Mouse (Mus musculus) midbrain, embryonic 11.5 days (tissue): Measurements from ENCODE around the gene Npr1. TPM values are rescaled to one million over a fixed set of nuclear protein-coding genes. Genes with fewer than 3 reads are reported as not detected.

Experiments used
- ATAC-seq: fragments of 200-750 bp; cut with Nextera tagmentation; 2 replicates; pipeline ENCODE4 v1.8.0; 2017; ENCODE audit warnings: moderate TSS enrichment, moderate library complexity; ENCODE audit not compliant: low FRiP score
- DNase-seq: peaks from one replicate; pipeline ENCODE4 v3.0.0; 2015; ENCODE audit warnings: low spot score; ENCODE audit errors: missing footprints
- H3K27ac ChIP-seq: fragments of 300-500 bp; sonication (generic); 2 replicates; pipeline ENCODE4 v1.5.1; 2014; ENCODE audit warnings: low read depth, low read length
- H3K27me3 ChIP-seq: fragments of 300-500 bp; sonication (generic); 2 replicates; pipeline ENCODE4 v1.6.1; 2014; ENCODE audit warnings: mild to moderate bottlenecking, low read length, moderate library complexity, mixed read lengths; ENCODE audit not compliant: control insufficient read depth, insufficient read depth
- H3K36me3 ChIP-seq: fragments of 300-500 bp; sonication (generic); 2 replicates; pipeline ENCODE4 v1.6.1; 2014; ENCODE audit warnings: mild to moderate bottlenecking, low read length, moderate library complexity, mixed read lengths; ENCODE audit not compliant: control insufficient read depth, insufficient read depth
- H3K4me1 ChIP-seq: fragments of 300-500 bp; sonication (generic); 2 replicates; pipeline ENCODE4 v1.6.1; 2014; ENCODE audit warnings: low read length; ENCODE audit not compliant: control insufficient read depth, insufficient read depth
- H3K4me2 ChIP-seq: fragments of 300-500 bp; sonication (generic); 2 replicates; pipeline ENCODE4 v1.6.1; 2014; ENCODE audit warnings: mild to moderate bottlenecking, moderate library complexity
- H3K4me3 ChIP-seq: fragments of 300-500 bp; sonication (generic); 2 replicates; pipeline ENCODE4 v1.5.1; 2014; ENCODE audit warnings: low read depth, low read length
- H3K9ac ChIP-seq: fragments of 300-500 bp; sonication (generic); 2 replicates; pipeline ENCODE4 v1.6.1; 2014; ENCODE audit warnings: low read length
- H3K9me3 ChIP-seq: fragments of 300-500 bp; sonication (generic); 2 replicates; pipeline ENCODE4 v1.6.1; 2016; ENCODE audit warnings: low read length; ENCODE audit not compliant: control insufficient read depth
- WGBS: fragments of 180-500 bp; shearing (Covaris S2); extraction: QIAGEN DNeasy Blood & Tissue Kit; methylation state at CpG from one replicate; pipeline ENCODE4 v1.1.7; 2014; 5-methylcytosine and 5-hydroxymethylcytosine counted together
- polyA plus RNA-seq: library from polyadenylated mRNA; unstranded; fragments of >200 nt; fragmentation: Nextera tagmentation; extraction: Ambion mirVana; gene quantifications from 2 replicates; pipeline ENCODE4 v1.2.1, GENCODE M21; 2014

Npr1 gene
- polyA plus RNA-seq = 2.4 and 2.7 TPM in 2 replicates

DNA sequence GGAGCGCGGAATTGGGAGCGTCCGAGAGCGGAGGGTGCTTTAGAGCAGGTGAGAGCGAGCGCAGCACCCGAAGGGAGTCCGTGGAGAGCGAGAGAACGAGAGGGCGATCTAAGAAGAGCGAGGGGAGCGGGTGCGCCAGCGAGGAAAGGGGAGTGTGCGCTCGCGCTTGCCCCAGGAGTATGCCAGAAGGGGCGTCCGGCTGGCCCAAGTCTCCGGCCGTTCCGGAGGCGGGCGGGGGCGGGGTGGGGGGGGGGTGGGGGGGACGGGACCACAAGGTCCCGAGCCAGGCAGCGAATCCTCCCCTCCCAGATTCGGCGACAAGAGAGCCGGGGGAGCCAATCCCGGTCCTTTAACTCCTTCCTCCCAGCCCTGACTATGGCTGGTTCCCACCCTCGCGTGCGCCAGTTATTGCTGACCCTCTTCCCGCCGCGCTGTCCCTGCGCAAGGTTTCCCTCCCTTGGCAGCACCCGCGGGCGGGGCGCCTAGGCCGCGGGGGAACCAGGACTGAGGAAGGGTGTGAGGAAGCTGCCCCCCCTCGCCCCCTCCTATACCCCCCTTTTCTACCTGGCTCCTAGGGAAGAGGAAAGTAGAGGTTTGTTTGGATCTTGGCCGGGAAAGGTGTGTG, at the start of gene Npr1:
Npr1 (minus strand) TSS at position 181 of the 625 bp plus-strand sequence.
- Histone ChIP-seq H3K27me3 (peaks cover 39% of the 10 kb centered on the region), H3K4me3 (peak within 1 kb of the TSS; percentile 43), H3K9ac (peak within 1 kb of the TSS; percentile 28; the same call in 1 of the 2 replicates), H3K4me1 (peaks cover 12% of the 10 kb centered on the region; the same call in 1 of the 2 replicates), H3K27ac (no peak within 1 kb of the TSS), H3K36me3 (no peaks in the 10 kb centered on the region), H3K9me3 (no peaks in the 10 kb centered on the region), H3K4me2 (peak within 1 kb of the TSS; percentile 56)
- ATAC-seq = peak; percentile 71
- WGBS = under 1% methylated on average over 32 of the region's 49 CpGs
- DNase-seq = peak; percentile 95

DNA sequence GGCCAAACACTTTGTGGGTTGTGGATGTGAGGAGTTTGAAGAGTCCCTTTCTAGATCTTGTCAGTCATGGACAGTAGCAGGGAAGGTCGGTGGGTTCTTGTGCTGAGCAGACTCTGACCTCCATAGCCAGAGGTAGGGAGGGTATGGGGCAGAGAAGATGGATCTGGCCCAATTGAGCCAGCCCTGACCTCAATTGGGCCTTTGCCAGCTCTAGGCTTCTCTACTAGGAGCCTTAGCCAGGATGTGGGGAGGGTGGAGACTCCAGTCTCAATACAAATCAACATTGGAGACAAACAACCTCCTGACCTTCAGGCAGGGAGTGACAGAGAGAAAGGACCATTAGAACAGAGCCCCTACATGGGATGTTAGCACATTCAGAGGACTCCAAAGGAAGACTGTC, 49.6 kb upstream of the Npr1 start:
- Histone ChIP-seq H3K9me3 (no peaks in the 10 kb centered on the region), H3K9ac (no peak overlapping the region), H3K27ac (no peak overlapping the region), H3K27me3 (peaks cover 9% of the 10 kb centered on the region), H3K4me2 (peak overlapping the region; percentile 68), H3K4me1 (no peaks in the 10 kb centered on the region; the same call in 1 of the 2 replicates), H3K4me3 (no peak overlapping the region), H3K36me3 (no peaks in the 10 kb centered on the region)
- ATAC-seq = peak; percentile 6; the same call in 1 of the 2 replicates
- WGBS = 55% methylated on average over 1 of the region's 1 CpGs
- DNase-seq = no peak

DNA sequence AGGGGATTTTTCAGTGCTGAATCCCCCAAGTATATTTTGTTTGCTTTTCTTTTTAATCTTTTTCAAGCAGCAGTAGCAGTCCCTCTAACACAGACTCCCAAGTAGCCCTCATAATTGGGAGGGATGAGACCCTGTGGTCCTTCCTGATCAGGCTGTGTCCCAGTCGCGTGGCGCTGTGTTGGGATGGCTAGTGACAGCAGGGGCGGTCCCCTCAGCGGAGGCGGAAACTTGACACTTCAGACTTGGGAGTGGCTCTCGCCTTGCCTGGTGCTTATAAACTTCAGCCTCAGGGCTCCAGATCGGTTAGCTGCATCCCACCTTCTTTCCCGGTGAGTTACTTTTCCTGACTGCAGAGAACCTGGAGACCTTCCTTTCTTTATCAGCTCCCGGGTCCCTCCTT, 49.0 kb upstream of the Npr1 start:
- Histone ChIP-seq H3K9me3 (no peaks in the 10 kb centered on the region), H3K9ac (0 out of 2 replicates have a peak overlapping the region, but pooled peaks have one; percentile 24), H3K4me2 (peak overlapping the region; percentile 68), H3K27me3 (peaks cover 9% of the 10 kb centered on the region), H3K4me1 (no peaks in the 10 kb centered on the region; the same call in 1 of the 2 replicates), H3K27ac (no peak overlapping the region), H3K36me3 (no peaks in the 10 kb centered on the region), H3K4me3 (peak overlapping the region; percentile 23)
- WGBS = under 1% methylated on average over 10 of the region's 10 CpGs
- ATAC-seq (peak; percentile 64), DNase-seq (no peak)

DNA sequence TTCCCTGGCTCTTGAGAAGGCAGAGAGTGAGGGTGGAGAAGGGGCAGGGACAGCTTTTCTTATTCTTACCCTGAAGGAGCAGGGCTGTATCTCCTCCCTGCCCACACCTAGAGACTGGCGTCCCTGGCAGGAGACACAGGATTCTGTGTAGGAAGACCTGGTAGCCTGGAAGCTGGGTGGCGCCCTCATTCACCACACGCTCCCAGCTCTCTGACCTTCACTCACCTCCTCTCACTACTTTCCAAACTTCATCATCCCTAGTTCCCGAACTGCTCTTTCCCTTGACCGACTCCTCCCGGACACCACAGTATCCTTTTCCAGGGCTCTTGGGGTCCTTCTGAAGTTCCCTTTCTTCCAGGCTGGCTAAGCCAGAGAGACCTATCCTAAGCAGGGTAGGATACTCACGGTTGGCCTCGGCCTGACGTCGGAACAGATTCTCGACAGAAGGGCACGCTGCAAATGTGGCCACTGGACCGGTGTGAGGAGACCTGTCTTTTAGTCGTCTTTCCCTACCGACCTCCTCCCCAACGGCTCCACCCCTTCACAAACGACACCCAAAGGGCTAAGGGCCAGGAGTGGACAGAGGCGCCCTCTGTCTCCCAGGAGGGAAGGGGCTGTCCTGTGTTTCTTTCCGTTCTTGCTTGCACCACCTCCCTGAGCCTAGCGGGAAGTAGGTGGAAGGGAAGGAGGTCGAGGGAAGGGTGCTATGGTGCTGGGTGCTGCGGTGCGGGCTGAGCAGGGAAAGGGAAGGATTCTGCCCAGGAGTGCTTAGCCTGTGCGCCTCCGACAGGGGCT, 48.3 kb upstream of the Npr1 start, which contains the start of the genes S100a1 and S100a13:
S100a1 (minus strand) TSS at position 597 of the 795 bp plus-strand sequence.
S100a13 (plus strand) TSS at position 640 of the 795 bp plus-strand sequence.
- Histone ChIP-seq H3K27me3 (peaks cover 9% of the 10 kb centered on the region), H3K9me3 (no peaks in the 10 kb centered on the region), H3K36me3 (no peaks in the 10 kb centered on the region), H3K4me3 (peak within 1 kb of the TSS; percentile 23), H3K27ac (no peak within 1 kb of the TSS), H3K9ac (peak within 1 kb of the TSS; percentile 52; the same call in 1 of the 2 replicates), H3K4me1 (no peaks in the 10 kb centered on the region; the same call in 1 of the 2 replicates), H3K4me2 (peak within 1 kb of the TSS; percentile 68)
- ATAC-seq (peak; percentile 31), DNase-seq (peak; percentile 94)
- 2% methylated on average over 25 of the region's 25 CpGs for WGBS

DNA sequence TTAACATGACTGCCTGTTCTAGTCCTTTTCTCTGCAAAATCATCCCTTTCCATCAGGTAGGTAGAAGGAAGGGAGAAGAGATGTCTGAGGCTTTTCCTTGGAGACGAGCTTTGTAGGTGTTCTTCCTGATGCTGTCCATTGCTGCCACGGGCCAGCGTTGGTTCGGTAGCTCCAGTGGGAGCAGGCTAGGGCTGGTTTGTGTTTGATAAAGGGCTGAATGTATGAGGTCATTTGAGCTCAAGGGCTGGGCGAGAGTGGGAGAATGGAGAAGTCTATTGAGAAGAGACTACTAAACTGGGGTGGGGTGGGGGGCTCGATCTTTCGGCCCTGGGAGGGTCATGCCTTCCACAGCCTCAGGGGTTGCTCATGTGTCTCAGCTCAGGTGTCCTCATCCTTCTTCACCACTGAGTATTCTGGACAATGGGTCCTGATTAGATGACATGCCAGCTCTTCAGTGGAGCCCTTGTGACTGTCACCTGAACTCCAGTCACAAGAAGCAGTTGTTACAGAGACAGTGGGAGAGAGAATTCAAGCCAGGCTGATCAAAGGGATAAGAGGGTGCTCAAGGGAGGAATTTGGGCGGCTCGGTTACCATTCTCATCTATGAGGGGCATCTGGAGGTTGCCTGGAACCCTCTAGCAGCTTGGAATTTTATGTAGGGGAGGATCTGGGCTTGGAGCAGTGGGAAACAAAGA, 47.4 kb upstream of the Npr1 start:
- H3K4me3 ChIP-seq = no peak overlapping the region
- no peak overlapping the region for H3K9ac ChIP-seq
- no peak overlapping the region for H3K4me2 ChIP-seq
- 82% methylated on average over 9 of the region's 9 CpGs for WGBS
- no peaks in the 10 kb centered on the region for H3K36me3 ChIP-seq
- no peak for ATAC-seq
- no peaks in the 10 kb centered on the region for H3K9me3 ChIP-seq
- peaks cover 9% of the 10 kb centered on the region for H3K27me3 ChIP-seq
- DNase-seq = no peak
- peaks cover 3% of the 10 kb centered on the region for H3K4me1 ChIP-seq
- no peak overlapping the region for H3K27ac ChIP-seq

DNA sequence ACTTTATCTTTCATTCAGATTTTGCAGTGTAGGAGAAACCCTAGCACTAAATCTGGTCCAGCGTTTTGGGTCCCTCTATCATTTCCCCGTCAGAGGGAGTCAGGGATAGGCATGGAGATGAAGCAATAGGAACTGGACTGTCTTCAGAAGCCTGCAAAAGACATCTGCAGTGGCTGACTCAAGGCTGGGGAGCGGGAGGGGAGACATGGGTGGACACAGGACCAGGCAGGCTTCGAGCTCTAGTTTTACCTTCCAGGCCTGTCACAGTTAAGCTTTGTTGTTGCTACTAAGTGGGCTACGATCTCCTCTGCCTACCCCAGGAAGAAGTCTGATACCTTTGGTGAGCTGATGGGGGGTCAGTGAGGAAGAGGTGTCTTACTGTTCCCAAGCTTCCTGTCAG, 46.6 kb upstream of the Npr1 start:
- WGBS = 85% methylated on average over 5 of the region's 5 CpGs
- peaks cover 1% of the 10 kb centered on the region; the same call in 1 of the 2 replicates for H3K36me3 ChIP-seq

DNA sequence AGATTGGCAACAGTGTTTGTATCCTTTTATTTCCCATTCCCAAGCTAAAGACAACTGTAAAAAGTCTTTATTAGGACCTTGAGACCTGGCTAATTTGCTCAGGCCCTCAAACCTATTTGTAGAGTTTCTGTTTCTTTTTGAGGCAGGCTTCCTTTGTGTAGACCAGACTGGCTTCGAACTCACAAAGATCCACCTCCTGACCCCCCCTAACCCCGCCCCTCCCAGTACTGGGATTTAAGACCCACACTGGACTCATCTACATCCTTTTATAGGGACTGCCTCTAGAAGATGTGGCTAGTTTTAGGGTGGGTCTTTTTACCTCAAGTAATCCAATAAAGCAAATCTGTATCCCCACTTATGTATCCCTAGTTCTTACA, 44.1 kb upstream of the Npr1 start:
- peak overlapping the region; percentile 96 for H3K4me3 ChIP-seq
- H3K36me3 ChIP-seq = peaks cover 14% of the 10 kb centered on the region
- 9% methylated on average over 2 of the region's 2 CpGs for WGBS
- H3K27me3 ChIP-seq = peaks cover 6% of the 10 kb centered on the region
- DNase-seq (no peak), ATAC-seq (peak; percentile 28)
- peak overlapping the region; percentile 38 for H3K4me2 ChIP-seq
- no peak overlapping the region for H3K9ac ChIP-seq
- no peaks in the 10 kb centered on the region for H3K9me3 ChIP-seq
- peak overlapping the region; percentile 20; the same call in 1 of the 2 replicates for H3K27ac ChIP-seq
- peaks cover 11% of the 10 kb centered on the region for H3K4me1 ChIP-seq

More for the DNA sequence above, 46.6 kb upstream of the Npr1 start:
- no peak overlapping the region for H3K4me3 ChIP-seq
- no peak for ATAC-seq
- no peak overlapping the region for H3K4me2 ChIP-seq
- H3K9ac ChIP-seq = no peak overlapping the region
- no peak overlapping the region for H3K27ac ChIP-seq
- no peaks in the 10 kb centered on the region for H3K9me3 ChIP-seq
- H3K4me1 ChIP-seq = peaks cover 11% of the 10 kb centered on the region
- H3K27me3 ChIP-seq = peaks cover 9% of the 10 kb centered on the region
- no peak for DNase-seq

DNA sequence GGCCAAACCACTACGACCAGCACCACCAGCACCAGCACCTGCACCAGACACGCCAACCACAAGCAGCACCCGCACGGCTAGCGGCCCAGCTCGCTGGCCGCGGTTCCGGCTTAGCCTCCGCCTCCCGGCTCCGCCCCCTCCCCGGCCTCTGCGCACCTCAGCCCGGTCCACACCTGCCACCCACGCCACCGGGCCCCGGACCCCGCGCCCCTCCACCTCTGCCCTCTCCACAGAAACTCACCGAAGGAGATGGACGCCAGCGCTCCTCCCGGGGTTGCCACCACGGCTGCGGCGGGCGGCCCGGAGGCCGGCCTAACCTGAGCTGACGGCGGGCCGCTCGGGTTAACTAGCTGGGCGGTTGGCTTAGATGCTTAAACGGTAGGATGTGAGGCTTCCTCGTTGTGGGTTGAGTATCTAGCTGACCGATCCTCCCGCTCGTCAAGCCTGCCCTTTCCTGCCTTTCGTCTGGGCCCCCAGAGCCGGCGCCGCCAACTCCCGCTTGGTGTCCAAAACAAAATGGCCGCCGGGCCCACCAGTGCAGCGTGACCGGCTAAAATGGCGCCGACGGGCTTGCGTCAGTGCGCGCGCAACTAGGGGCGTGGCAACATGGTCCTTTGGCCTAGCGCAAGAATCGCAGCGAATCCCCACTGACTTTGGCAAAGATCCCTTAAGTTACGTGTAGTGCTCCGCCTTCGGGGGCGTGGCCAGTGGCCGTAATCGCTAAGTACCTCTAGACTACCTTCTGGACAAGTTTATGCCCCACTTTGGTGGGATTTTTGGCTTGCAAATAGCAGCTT, 43.5 kb upstream of the Npr1 start, which contains the start of gene Chtop:
Chtop (minus strand) TSS at position 549 of the 797 bp plus-strand sequence.
- H3K4me3 ChIP-seq = peak within 1 kb of the TSS; percentile 96
- H3K27me3 ChIP-seq = peaks cover 6% of the 10 kb centered on the region
- ATAC-seq = peak; percentile 94
- H3K9me3 ChIP-seq = no peaks in the 10 kb centered on the region
- peak within 1 kb of the TSS; percentile 85 for H3K27ac ChIP-seq
- peaks cover 11% of the 10 kb centered on the region for H3K4me1 ChIP-seq
- peak; percentile 100 for DNase-seq
- peaks cover 16% of the 10 kb centered on the region for H3K36me3 ChIP-seq
- peak within 1 kb of the TSS; percentile 99 for H3K9ac ChIP-seq
- WGBS = under 1% methylated on average over 66 of the region's 66 CpGs
- H3K4me2 ChIP-seq = peak within 1 kb of the TSS; percentile 84
